Mouse (Mus musculus) layer of hippocampus, postnatal 10 days (tissue): ENCODE results near the gene Serhl. TPM values are rescaled to one million over a fixed set of nuclear protein-coding genes. Genes with fewer than 3 reads are reported as not detected.
"Not testable (repeated sequence)": the region's sequence is repeated elsewhere in the genome, so short reads cannot be mapped to it uniquely, and the experiment has no call there.

Experiments used
- DNase-seq, 2 experiments: peaks; one replicate each; pipeline ENCODE4 v3.0.0; 2021; ENCODE audit warnings: low spot score in 2 of 2
- total RNA-seq, 2 experiments: library from RNA; stranded (reverse); gene quantifications; 2 replicates each; pipeline ENCODE4 v1.2.3; 2021

Gene Serhl
- total RNA-seq, 2 experiments from 2014 or later = 11.6 to 12.0 TPM

DNA sequence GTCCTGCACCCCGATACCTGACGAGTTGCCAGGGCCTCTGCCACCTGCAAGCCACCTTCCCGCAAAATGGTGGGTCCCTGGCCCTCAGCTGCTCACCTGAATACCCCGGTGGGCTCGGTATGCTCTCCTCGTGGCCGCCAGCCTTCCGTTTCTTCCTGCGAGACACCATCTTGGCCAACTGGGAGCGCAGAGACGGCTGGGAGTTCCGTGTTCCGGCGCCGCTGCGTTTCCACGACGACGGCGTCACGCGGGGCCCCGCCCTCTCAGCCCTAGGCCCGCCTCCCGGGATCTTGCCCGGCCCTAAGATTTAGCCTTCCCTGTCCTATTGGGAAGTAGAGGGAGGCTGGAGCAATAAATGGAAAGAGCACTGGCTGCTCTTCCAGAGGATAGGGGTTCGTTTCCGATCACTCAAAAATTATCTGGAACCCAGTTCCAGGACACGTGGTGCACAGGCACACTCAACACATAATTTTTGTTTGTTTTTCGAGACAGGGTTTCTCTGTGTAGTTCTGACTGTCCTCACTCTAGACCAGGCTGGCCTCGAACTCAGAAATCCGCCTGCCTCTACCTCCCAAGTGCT, 33.4 kb downstream of the Serhl start, which contains the start of gene Rrp7a:
TSS of gene Rrp7a (minus strand) at position 236 of the 580 bp plus-strand sequence.
- DNase-seq = peak; percentile 89 to 94

- no peak for DNase-seq
Observed at GRCm38 (mm10) chr15:83124625-83125024, 35.3 kb downstream of the Serhl start.

DNA sequence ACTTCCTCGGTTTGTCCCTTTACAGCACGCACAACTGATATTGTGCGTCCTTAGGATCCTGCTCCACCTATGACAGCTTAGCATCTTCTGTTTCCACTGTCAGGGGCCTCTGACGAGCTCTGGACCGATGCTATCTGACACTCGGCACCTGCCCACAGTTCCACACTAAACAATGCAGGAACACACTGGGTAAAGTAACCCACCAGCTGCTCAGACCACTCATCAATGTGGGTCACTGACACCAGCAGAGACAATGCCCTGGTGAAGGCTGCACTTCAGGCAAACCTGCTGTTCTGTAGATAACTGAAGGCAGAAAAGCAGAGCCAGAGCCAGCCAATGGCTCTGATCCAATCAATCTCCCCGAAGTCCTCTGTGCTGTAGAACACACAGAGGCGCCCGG, 37.3 kb downstream of the Serhl start:
- no peak for DNase-seq

- DNase-seq = not testable (repeated sequence)
Observed at GRCm38 (mm10) chr15:83127037-83127436, 37.7 kb downstream of the Serhl start.

DNA sequence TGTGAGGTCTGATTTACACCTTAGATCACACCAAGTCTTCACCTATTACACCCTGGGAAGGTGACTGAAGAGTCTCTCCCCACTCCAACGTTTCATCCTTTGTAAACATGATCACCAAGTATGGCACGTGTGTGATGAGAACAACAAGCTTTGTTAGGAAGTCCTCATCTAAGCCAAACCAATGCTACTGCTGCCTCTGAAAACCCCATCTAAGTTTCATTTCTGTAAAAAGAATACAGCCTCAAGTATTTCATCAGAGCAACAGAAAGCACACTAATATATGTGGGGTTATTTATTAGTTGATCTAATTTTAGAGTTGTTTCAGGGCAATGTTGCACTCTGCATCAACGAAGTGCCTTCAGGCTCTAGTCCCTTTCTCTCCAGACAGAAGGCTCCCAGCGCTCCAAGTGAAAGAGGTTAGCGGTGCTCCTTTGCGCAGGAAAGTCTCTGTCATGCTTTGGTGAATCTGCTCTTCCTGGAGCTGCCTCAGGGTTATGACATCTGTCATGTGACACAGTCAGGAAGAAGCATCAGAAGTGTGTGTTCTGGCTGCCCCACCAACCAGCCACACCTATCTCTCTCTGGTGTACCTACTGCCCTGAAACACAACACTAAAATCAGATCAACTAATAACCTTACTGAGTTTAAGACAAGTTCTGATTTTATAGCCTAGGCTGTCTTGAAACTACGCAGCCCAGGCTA, 40.4 kb downstream of the Serhl start:
- no peak for DNase-seq

GRCm38 (mm10) chr15:83134671-83135070, 45.4 kb downstream of the Serhl start:
- no peak for DNase-seq

- no peak for DNase-seq
Observed at GRCm38 (mm10) chr15:83135654-83136053, 46.3 kb downstream of the Serhl start.

DNA sequence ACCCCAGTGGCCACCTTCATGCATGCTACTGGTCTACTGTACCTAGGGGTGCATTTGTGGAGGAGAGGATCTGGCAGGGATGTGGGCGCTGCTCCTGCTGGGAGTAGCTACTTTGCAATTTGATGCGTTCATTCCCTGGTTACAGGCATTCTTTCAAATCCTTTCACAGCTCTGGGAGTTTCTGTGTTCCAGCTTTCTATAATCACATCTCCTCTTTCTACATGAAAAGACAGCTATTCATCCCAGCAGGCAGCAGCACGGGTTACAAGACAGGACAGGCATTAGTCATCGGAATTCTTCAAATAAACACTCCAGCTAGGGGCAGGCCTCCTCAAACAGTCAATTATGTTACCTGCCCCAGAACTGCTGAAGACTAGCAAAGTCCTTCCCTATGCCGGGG, 53.6 kb downstream of the Serhl start:
- DNase-seq = no peak

- no peak for DNase-seq
Observed at GRCm38 (mm10) chr15:83145541-83145940, 56.2 kb downstream of the Serhl start.

DNA sequence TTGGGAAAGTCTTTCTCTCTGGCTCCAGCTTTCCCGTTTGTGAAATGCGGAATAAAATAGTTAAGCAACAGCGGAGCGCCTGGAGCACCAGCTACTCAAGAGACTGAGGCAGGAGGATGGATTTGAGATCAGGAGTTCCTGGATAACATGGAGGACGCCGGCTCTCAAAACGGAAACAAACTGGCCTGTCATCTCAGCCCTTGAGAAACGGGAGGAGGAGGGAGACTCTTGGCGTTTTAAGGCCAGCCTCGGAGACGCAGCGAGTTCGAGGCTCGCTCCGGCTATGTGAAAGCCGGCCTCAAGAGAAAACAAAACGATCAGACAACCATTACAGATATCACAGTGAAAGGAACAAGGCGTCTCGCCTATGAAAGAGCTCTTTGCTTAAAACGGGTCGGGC, 59.1 kb downstream of the Serhl start:
- DNase-seq = no peak

DNA sequence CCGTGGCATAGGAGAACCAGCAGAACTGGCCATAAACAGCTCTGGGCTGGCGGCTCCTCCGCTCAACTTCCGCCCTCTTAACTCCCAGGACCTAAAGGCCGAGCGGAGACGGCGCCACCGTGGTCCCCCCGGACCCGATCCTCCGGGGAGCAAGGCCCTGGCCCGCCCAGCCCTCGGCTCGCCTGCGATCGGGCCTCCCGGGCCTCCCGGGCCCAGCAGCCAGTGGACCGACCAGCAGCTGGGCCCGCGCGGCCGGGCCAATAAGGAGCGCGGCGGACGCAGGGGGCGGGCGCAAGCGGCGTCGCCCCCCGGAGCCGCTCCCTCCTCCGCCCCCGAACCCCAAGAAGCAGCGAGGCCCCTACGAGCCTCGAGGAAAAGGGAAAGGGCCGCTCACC, 59.5 kb downstream of the Serhl start:
- DNase-seq = no peak

DNA sequence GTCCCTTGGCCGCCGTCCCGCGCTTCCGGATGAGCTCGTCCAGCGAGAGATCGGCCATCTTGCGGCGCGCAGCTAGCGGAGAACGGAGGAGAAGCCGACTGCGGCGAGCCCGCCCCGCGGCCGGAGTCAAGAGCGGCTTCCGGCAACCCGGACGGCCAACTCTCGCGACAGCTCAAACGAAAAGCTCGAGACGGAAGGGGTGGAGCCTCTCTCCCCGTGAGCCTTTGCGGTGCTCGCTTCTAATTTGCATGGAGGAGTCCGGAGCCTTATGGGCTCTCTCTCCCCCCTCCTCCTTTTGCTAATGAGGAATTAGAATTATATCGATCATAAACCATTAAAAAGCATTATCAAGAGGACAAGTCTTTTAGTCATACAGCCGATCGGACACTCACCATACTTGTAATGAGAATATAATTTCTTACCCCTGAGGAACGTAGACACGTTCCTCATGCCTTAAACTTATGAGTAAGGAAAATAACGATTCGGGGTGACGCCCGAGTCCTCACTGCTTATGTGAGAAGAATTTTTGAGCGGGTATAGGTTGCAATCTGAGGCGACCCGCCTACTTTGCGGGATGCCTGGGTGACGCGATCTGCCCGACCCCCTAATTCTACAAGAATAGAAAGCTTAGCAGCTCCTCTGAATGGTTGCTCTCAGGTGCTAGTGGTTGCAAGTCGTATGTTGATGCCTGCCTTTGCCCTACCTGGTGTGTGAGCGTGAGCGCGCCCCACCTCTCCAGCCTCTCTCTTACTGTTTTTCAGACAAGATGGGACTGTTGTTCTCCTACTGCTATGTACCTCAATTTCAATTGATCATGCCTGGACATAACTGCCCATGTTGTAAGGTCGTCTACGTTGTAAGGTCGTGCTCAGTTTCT, 60.1 kb downstream of the Serhl start, which contains the start of gene Poldip3:
TSS of gene Poldip3 (minus strand) at position 189 of the 877 bp plus-strand sequence.
- DNase-seq = peak; percentile 97 to 98

- no peak for DNase-seq
Observed at GRCm38 (mm10) chr15:83150073-83150442, 60.8 kb downstream of the Serhl start.

DNA sequence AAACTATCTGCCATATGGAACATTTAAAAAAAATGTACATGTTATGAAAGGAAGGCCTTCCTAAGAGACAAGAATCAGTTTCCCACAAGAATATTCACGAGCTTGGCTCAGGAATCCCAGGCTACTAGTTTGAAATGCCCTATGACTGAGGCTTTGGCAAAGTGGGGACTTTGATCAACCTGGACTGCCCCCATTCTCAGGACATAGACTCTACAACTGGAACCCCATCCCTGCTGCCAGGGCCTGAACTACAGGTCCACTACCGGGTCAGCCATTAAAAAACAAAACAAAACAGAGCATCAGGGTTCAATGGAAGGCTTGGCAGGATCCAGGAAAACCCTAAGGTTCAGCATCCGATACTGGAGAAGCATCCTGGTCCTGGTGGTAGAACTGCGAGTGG, 61.4 kb downstream of the Serhl start:
- DNase-seq = no peak

- no peak for DNase-seq
Observed at GRCm38 (mm10) chr15:83154309-83154708, 65.0 kb downstream of the Serhl start.

DNA sequence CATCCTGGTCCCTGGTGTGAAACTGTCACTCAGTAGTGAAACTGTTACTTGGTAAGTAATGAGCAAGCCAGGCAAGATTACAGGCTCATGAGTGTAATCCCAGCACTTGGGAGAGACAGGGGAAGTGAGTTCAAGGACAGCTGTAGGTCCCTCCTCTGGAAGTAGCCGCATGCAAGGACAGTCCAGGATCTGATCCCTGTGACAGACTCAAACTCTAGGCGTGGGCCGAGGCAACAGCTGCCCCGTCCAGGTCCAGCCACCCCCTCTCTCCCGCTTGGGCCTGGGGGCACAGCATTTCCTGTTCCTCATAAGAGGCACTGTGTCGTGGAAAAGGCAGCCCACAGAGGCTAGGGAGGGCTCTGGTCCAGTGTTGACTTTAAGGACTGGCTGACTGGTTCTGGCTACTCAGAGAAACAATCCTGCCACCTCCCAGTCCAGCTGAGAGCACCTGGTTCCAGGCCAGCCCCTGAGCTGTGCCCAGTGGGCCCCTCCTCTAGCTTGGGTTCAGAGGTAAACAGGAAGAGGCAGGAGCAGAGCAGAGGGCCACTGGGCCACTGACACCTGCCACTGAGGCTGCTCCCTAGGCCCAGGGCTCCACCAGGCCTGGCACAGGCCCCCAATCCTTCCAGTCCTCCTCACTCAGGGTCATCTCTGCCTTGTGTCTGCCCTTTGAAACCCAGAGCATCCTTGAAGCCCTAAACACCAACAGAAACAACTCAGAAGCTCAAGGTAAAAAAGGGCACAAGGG, 66.5 kb downstream of the Serhl start:
- no peak for DNase-seq

DNA sequence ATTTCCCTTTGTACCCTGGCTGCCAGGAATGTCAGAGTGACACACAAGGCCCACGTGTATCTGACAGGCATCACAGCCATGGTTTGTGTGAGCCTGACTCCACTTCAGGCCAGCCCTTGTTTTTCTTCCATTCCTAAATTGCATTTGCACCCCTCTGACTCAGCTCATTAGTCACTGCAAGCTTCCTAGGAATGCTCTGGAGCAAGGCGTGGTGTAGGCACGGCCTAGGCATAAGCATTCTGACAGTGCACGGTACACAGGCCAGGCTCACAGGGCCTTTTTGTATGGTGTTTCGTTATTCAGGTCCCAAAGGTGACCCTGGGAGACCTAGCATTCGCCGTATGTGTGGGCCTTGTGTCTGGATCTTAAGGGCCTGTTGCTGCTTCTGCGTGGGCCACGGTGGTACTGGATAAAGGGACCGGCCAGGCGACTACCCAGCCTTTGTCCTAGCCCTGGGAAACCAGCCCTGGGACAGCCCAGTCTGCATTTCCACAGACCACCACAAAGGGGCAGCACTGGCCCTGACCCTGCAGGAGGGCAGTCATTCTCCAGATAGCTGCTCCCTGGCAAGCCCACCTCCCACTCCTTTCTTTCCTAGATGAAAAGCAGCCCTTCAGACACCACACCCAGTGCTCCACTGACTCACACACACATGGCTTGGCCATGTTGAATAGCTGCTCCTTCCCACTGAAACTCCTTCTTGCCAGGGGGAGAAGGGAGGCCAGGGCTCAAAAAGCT, 67.8 kb downstream of the Serhl start:
- peak; percentile 64 to 68 for DNase-seq

GRCm38 (mm10) chr15:83157667-83158064, 68.4 kb downstream of the Serhl start:
- no peak for DNase-seq

DNA sequence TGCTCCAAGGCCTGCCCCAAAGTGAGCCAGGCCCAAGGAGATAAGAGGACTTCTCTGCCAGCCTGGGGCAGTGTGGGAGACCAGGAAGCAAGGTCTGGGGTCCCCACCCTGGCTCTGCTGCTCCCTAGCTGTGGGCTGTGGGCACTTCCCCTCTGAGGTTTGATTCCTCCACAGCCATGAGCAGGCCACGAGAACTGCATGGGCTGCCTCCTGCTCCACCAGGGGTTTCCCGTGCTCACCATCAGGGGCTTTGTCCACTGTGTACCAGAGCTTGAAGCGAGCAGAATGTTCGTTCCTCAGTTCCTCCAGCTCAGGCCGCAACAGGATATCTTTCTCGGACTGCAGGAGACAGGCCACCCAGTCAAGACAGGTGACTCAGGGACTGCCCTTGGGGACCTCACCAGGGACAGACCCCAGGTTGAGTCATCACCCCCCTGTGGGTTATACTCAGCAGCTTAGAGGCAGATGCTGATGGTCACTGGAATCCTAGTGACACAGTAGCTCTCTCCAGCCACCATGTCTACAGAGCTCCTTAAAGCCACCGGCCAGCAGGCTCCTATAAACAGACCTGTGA, 69.4 kb downstream of the Serhl start:
- no peak for DNase-seq

DNA sequence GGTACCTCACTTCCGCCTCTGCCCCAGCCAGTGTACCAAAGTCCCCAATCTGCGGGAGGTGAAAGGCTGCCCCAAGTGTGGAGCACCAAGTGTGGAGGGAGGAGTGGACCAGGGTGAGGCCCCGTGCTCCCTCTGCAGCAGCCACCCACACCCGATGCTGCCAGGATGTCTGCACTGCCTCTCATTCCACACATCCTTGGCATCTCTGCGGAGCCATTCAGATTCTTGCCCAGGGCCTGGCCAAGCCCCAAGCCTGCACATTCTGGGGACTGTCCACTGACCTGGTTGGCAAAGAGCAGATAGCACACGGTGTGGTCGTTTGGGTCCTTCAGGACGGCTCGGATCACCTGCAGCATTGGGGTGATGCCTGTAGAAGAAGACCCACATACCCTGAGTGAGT, 70.5 kb downstream of the Serhl start:
- no peak for DNase-seq
